Mouse (Mus musculus) hematopoietic stem cell, adult 5-6 weeks (primary cell): ENCODE results near the gene Prex1. TPM values are rescaled to one million over a fixed set of nuclear protein-coding genes. Genes with fewer than 3 reads are reported as not detected.

Experiments used
- ATAC-seq, 2 experiments: fragments of 125-278 bp in 1 of 2; replicated peaks in 1 of 2; 2 replicates each; pipeline ENCODE4 v1.8.0; 2016 to 2017; ENCODE audit warnings: inconsistent platforms in 2 of 2, mild to moderate bottlenecking in 2 of 2, moderate number of reproducible peaks in 2 of 2, low read depth in 1 of 2, moderate TSS enrichment in 1 of 2; ENCODE audit not compliant: low FRiP score in 2 of 2, poor library complexity in 2 of 2, severe bottlenecking in 2 of 2, insufficient read depth in 1 of 2, low TSS enrichment in 1 of 2
- total RNA-seq: library from RNA; stranded (forward); fragments of 172-1452, 232-1000 nt; gene quantifications from 2 replicates; pipeline ENCODE4 v1.2.3, GENCODE M21; 2017

Gene Prex1
- total RNA-seq, 1 experiment from 2014 or later, result 25.1 TPM

GRCm38 (mm10) chr2:166673951-166674350 lies 39.7 kb downstream of the Prex1 start:
- ATAC-seq, result no peak

GRCm38 (mm10) chr2:166672171-166672965 lies 41.3 kb downstream of the Prex1 start:
- no peak for ATAC-seq

DNA sequence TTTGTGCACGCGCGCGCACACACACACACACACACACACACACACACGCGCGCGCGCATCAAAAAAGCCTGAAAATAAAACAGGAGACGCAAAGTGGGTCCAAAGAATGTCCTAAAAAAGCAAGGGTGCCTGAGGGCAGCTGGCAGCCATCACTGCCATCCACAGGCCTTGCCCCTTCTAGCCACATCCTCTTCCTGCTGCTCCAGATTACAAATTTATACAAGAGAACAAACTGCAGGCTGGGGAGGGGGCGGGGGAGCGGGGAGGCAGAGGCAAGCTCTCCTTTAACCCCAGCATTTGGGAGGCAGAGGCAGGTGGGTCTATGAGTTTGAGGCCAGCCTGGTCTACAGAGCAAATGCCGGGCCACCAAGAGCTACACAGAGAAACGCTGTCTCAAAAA lies 42.0 kb downstream of the Prex1 start:
- ATAC-seq, result peak; percentile 48 to 61; a peak in 3 of 4 replicates

GRCm38 (mm10) chr2:166671019-166671418 lies 42.6 kb downstream of the Prex1 start:
- no peak for ATAC-seq

GRCm38 (mm10) chr2:166669922-166670321 lies 43.7 kb downstream of the Prex1 start:
- ATAC-seq, result no peak

GRCm38 (mm10) chr2:166667790-166668695 lies 45.6 kb downstream of the Prex1 start:
- no peak for ATAC-seq

DNA sequence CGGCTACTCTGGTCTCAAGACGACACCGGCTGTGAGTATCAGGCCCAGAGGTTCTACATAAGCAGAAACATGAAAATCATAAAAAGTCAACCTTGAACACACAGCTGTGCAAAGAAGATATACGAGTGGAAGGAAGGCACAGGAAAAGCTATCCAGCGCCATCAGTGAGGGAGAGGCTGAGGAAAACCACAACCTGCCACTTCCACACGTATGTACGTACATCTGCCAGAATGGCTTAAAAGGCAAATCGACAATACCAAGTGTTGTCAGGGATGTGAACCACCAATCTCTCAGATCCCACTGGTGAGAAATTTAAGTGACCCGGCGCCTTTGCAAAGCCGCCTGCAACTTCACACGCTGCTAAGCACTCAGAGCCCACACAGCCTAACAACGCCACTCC lies 47.5 kb downstream of the Prex1 start:
- no peak for ATAC-seq

GRCm38 (mm10) chr2:166665244-166665922 lies 48.2 kb downstream of the Prex1 start:
- peak; percentile 13 to 49; a peak in 2 of 4 replicates for ATAC-seq

DNA sequence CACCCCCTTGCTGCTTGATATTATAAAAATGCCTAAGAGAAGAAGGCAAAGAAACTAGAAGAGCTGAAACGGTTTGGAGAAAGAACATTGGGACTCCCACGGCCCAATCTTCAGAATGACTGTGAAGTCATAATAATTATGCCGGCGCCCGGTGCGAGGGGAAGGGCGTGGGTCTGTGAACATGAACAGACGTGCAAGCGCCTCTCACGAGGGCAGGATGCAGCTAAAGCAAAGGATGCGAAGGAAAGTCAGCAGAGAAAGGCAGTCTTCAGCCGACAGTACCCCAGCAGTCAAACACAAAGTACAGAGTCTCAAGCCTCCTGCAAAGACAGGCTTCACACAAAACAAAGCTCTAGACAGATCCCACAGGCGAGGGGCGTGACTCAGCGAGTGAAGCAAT lies 49.1 kb downstream of the Prex1 start:
- ATAC-seq, result no peak

DNA sequence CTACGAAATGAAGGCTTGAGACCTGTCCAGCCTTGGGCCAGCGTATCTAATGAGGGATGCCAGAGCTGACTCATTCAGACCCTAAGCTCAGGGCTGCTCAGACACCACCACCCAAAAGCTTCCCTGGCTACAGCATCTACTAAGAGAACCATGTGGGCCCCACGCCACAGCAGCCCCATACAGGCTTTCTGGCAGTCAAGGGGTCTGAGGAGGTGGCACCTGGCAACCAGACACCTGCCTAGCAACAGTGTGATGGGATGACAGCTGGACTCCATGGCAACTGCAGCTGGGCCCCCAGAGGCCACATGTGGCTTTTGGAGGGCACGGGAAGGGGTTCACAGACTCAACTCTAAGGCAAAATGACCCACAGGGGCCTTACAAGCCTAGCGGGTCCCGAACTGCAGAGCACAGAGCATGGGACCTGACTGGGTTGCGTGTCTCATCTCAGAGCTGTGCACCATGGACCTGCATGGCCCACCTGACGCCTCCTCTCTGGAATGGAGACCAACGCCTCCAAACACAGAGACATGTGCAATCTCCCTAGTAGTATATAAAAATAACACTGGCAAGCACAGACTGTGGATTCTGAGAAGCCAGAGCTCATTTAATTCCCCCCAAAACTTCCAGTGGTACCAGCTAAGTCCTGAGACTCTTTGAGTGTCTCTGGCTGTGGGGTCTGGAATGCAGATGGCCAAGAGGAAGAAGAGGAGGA lies 50.2 kb downstream of the Prex1 start:
- no peak for ATAC-seq

DNA sequence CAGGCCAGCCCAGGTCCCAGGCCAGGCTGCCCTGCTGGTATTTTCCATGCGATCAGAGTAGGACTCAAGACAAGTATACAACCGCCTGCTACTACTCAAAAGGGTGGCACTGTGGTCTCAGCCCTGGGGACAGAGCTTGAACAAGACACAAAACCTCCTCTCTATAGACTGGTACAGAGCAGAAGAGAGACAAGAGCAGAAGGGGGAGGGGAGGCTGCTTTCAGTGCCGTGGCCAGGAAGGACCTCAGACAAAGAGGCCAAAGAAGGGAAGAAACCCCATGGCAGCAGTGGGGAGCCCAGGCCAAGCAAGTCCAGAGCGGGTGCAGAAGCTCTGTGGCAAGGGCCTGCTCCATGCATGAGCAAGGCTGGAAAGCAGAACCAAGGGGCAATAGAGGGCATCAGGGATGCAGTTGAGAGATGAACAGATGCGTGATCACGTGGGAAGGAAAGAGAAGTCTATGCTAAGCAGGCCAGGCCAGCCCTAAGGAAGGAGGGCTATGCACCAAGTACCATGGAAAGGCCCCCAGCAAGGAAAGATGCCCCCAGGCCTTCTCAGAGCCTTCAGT lies 51.0 kb downstream of the Prex1 start:
- ATAC-seq, result peak in 1 of 2 experiments; percentile 29; a peak in 1 of 4 replicates

GRCm38 (mm10) chr2:166661971-166662370 lies 51.7 kb downstream of the Prex1 start:
- no peak for ATAC-seq

DNA sequence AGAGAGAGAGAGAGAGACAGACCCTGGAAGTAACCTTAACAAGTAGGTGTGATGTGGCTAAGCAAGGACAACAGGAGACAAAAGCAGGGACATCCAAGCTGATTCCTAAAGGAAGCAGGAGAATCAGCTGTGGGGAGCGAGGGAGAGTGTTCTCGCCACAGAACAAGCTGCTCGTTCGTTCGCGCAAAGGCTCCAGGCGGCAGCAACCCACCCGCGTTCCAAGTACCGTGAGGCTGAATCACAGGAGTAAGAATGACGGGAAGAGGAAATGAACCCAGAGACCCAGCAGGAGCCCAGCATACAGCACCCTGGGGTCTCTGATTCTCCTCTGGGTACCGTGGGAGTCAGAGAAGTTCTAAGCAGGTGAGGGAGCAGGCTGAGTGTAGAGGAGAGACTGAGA lies 52.1 kb downstream of the Prex1 start:
- ATAC-seq, result no peak

GRCm38 (mm10) chr2:166658380-166658779 lies 55.3 kb downstream of the Prex1 start:
- ATAC-seq, result no peak

DNA sequence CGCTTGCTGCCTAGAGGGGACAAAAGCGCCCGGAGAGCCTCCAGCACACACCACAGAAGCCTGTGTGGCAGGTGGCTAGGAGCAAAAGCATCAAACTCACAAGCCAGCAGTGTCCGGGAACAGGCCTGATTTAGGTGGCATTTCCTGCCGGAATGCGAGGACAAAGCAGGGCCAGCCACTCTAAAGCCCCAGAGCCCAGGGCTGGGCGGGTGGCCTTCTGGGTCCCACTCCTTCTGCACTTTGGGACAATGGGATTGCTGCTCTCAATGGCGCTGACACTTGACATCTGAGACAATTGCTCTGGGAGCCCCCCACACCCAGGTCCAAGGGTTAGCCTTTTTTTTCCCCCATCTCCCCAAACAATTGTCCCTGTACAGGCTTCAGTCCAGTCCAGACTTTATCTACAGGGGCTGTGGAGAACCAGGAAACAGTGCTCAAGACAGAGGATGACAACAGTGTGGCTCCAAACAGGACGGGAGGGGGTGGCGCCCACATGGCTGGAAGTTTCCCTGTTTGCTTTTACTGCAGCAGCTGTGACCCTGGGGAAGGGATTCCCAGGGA lies 56.1 kb downstream of the Prex1 start:
- no peak for ATAC-seq

- ATAC-seq, result peak; percentile 21 to 44
Observed at GRCm38 (mm10) chr2:166656630-166657029, 57.0 kb downstream of the Prex1 start.
